8 mouse cellular contexts compared by ENCODE assay signal in genomic region chr13:23683755-23684281, GRCm38 (mm10). TPM values are rescaled to one million over a fixed set of nuclear protein-coding genes. Genes with fewer than 3 reads are reported as not detected.
A peak's percentile ranks its signal among the peaks of the same experiment; 100 is the strongest.
DNase-seq lines count a peak whose midpoint lies in the region; ATAC-seq and TF ChIP-seq lines count a peak whose summit lies in the region.

Gene Hist1h2ac, minus strand, starts transcription at chr13:23683948.
Gene Hist1h2bc, plus strand, starts transcription at chr13:23684199.

- no peaks in the 10 kb centered on the region; the same call in none of the 2 replicates for H3K4me1 ChIP-seq in bone marrow, adult 2 months (ENCODE audit: control insufficient read depth, insufficient read depth, low read length)
- H3K4me1 ChIP-seq in embryonic fibroblast, embryonic 13.5 days (ENCODE audit: control insufficient read depth, insufficient read depth, low read length): peaks cover 2% of the 10 kb centered on the region; the same call in 1 of the 2 replicates
- H3K4me1 ChIP-seq in kidney, embryonic 14.5 days (ENCODE audit: control insufficient read depth, insufficient read depth, low read length): 0 out of 2 replicates have a peak, but pooled peaks cover 10% of the 10 kb centered on the region
- H3K4me1 ChIP-seq in limb, embryonic 15.5 days: peaks cover 3% of the 10 kb centered on the region; the same call in 1 of the 2 replicates

- H3K27ac ChIP-seq in bone marrow, adult 2 months (ENCODE audit: control insufficient read depth, insufficient read depth, low read depth, low read length, poor library complexity): peak within 1 kb of the TSS; percentile 99
- peak within 1 kb of the TSS; percentile 98 for H3K27ac ChIP-seq in embryonic fibroblast, embryonic 13.5 days (ENCODE audit: insufficient read depth, low read length)
- H3K27ac ChIP-seq in kidney, embryonic 14.5 days (ENCODE audit: low read depth, low read length): peak within 1 kb of the TSS; percentile 99
- peak within 1 kb of the TSS; percentile 97 for H3K27ac ChIP-seq in limb, embryonic 15.5 days

- peak; percentile 99 for ATAC-seq in kidney, embryonic 14.5 days (ENCODE audit: low FRiP score, low TSS enrichment)
- ATAC-seq in limb, embryonic 15.5 days (ENCODE audit: insufficient number of reproducible peaks, low FRiP score, low TSS enrichment, low read depth): peak; percentile 94

- no peaks in the 10 kb centered on the region for H3K36me3 ChIP-seq in kidney, embryonic 14.5 days (ENCODE audit: control insufficient read depth, insufficient read depth, low read length)
- no peaks in the 10 kb centered on the region for H3K36me3 ChIP-seq in limb, embryonic 15.5 days

- TF ChIP-seq CTCF in bone marrow, adult 2 months (IDR thresholded peaks at IDR 0.05; ENCODE audit: control insufficient read depth, insufficient read depth, low read length): no peak
- TF ChIP-seq CTCF in embryonic fibroblast, embryonic 13.5 days (IDR thresholded peaks at IDR 0.05; ENCODE audit: borderline replicate concordance, insufficient read depth, low read length): no peak

- under 1% methylated on average over 32 of the region's 32 CpGs for WGBS in bone marrow, adult 2 months
- WGBS in kidney, embryonic 14.5 days: under 1% methylated on average over 27 of the region's 32 CpGs
- WGBS in limb, embryonic 15.5 days: under 1% methylated on average over 32 of the region's 32 CpGs

- TF ChIP-seq POLR2A in bone marrow, adult 2 months (IDR thresholded peaks at IDR 0.05; ENCODE audit: borderline replicate concordance, control insufficient read depth, low read depth, low read length): peak; percentile 88
- peak; percentile 58 for TF ChIP-seq POLR2A in embryonic fibroblast, embryonic 13.5 days (IDR thresholded peaks at IDR 0.05; ENCODE audit: low read depth, low read length)

- peak within 1 kb of the TSS; percentile 68 for H3K4me3 ChIP-seq in bone marrow, adult 2 months (replicated peaks; ENCODE audit: control insufficient read depth, low read depth, low read length)
- peak within 1 kb of the TSS; percentile 95 for H3K4me3 ChIP-seq in embryonic fibroblast, embryonic 13.5 days (ENCODE audit: insufficient read depth, low read length)
- peak within 1 kb of the TSS; percentile 47 for H3K4me3 ChIP-seq in kidney, embryonic 14.5 days (ENCODE audit: low read length)
- peak within 1 kb of the TSS; percentile 46 for H3K4me3 ChIP-seq in limb, embryonic 15.5 days

- no peaks in the 10 kb centered on the region for H3K9me3 ChIP-seq in kidney, embryonic 14.5 days (ENCODE audit: control insufficient read depth, low read length)
- no peaks in the 10 kb centered on the region for H3K9me3 ChIP-seq in limb, embryonic 15.5 days

- DNase-seq in A20 (ENCODE audit: low read depth, low spot score): peak; percentile 97
- peak; percentile 94 to 99 for DNase-seq in heart, adult 9 months (ENCODE audit: low spot score in 2 of 2)
- peak; percentile 78 to 87 for DNase-seq in monocyte, adult 2 months (ENCODE audit: low read depth in 1 of 2, low spot score in 2 of 2)
- DNase-seq in spleen, postnatal 36 days (ENCODE audit: low spot score in 2 of 2): peak; percentile 87 to 95

- peak within 1 kb of the TSS; percentile 63 for H3K9ac ChIP-seq in kidney, embryonic 14.5 days (ENCODE audit: low read depth, low read length)
- peak within 1 kb of the TSS; percentile 40 for H3K9ac ChIP-seq in limb, embryonic 15.5 days

- no peaks in the 10 kb centered on the region for H3K27me3 ChIP-seq in kidney, embryonic 14.5 days (ENCODE audit: control insufficient read depth, insufficient read depth, low read length)
- no peaks in the 10 kb centered on the region for H3K27me3 ChIP-seq in limb, embryonic 15.5 days

- peak within 1 kb of the TSS; percentile 57 for H3K4me2 ChIP-seq in kidney, embryonic 14.5 days (replicated peaks; ENCODE audit: low read depth, low read length)
- peak within 1 kb of the TSS; percentile 63 for H3K4me2 ChIP-seq in limb, embryonic 15.5 days

RNA-seq across cellular contexts. Expression of gene Hist1h2ac, which starts in this region (rescaled TPM):
- polyA plus RNA-seq in bone marrow, adult 2 months (2011; ENCODE audit: insufficient read depth, insufficient read length, low replicate concordance, missing spikeins): 2.0 and 3.7 TPM in 2 replicates
- polyA plus RNA-seq in embryonic fibroblast, embryonic 13.5 days (2011; ENCODE audit: insufficient read length, low read depth, missing spikeins): 0.79 and 0.82 TPM in 2 replicates
- polyA plus RNA-seq in kidney, embryonic 14.5 days (2014; fragmentation: Nextera tagmentation; extraction: Ambion mirVana): 1.3 and 1.9 TPM in 2 replicates
- 0.76 and 0.78 TPM in 2 replicates for polyA plus RNA-seq in limb, embryonic 15.5 days (2015; fragmentation: Nextera tagmentation; extraction: Ambion mirVana)

RNA-seq across cellular contexts. Expression of gene Hist1h2bc, which starts in this region (rescaled TPM):
- polyA plus RNA-seq in bone marrow, adult 2 months (2011; ENCODE audit: insufficient read depth, insufficient read length, low replicate concordance, missing spikeins): 42.9 and 54.0 TPM in 2 replicates
- polyA plus RNA-seq in embryonic fibroblast, embryonic 13.5 days (2011; ENCODE audit: insufficient read length, low read depth, missing spikeins): 55.6 and 62.4 TPM in 2 replicates
- polyA plus RNA-seq in kidney, embryonic 14.5 days (2014; fragmentation: Nextera tagmentation; extraction: Ambion mirVana): 54.0 and 60.2 TPM in 2 replicates
- polyA plus RNA-seq in limb, embryonic 15.5 days (2015; fragmentation: Nextera tagmentation; extraction: Ambion mirVana): 47.2 and 57.0 TPM in 2 replicates

Comparison
In these comparisons a context has a peak if more than half of its experiments do, and no peak if none do; other contexts are left out.
1. Peak in every context shown above with its lines: DNase-seq, ATAC-seq, H3K4me3 ChIP-seq and H3K27ac ChIP-seq.